Mouse (Mus musculus) bone marrow macrophage, adult 2 months (primary cell): ENCODE data around the gene H2afy2.

Experiments used
- CTCF ChIP-seq: IDR thresholded peaks from 2 replicates; pipeline ENCODE4 v1.5.1; 2012; ENCODE audit warnings: low read depth, mild to moderate bottlenecking, low read length, moderate library complexity
- POLR2A ChIP-seq: IDR thresholded peaks from 2 replicates; pipeline ENCODE4 v1.6.1; 2012; ENCODE audit warnings: mild to moderate bottlenecking, low read depth, low read length, borderline replicate concordance

DNA sequence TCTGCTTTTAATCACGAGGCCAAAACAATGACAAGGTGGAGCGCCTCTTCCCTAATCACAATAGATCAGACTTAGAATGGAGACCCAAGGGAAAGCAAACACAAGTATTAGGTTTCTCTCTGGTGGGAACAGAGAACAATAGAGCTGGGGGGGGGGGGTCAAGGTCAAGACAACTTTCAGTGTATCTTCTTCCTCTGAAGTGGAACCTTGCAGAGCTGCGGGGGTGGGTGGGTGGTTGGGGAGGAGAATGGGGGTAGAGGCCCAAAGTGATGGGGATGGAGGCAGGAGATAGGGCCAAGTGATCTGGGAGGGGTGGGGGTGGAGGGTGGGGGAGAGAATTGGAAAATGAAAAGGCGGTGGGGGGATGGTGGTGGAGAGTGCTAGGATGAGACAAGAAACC is 45.1 kb upstream of the H2afy2 start:
- no peak for TF ChIP-seq POLR2A
- no peak for TF ChIP-seq CTCF
